In genomic region chr11:72991961-72992360, GRCm38 (mm10) we compare ENCODE assay signal across 13 mouse cellular contexts. TPM values are rescaled to one million over a fixed set of nuclear protein-coding genes. Genes with fewer than 3 reads are reported as not detected.
DNase-seq lines count a peak whose midpoint lies in the region; TF ChIP-seq lines count a peak whose summit lies in the region.
"Had no signal": no experiment of that assay in that cellular context is flagged by ENCODE, and none has a peak within 500 bp of the region (broad histone marks: within the 10 kb centered on the region; RNA-seq: fewer than 3 reads in every experiment).

No protein-coding gene starts in this region.

- H3K4me3 ChIP-seq in kidney, adult 2 months (ENCODE audit: insufficient read depth, low read depth, low read length), result no peak overlapping the region
- no peak overlapping the region for H3K4me3 ChIP-seq in heart, embryonic 10.5 days
- H3K4me3 ChIP-seq: embryonic facial prominence, embryonic 13.5 days; forebrain, embryonic 12.5 days; liver, embryonic 13.5 days had no signal

- WGBS in kidney, adult 2 months, result 62% methylated on average over 9 of the region's 9 CpGs
- WGBS in heart, embryonic 10.5 days, result 52% methylated on average over 9 of the region's 9 CpGs

- intact Hi-C loops in heart, postnatal 10 days (cut with DNase I), result no loop called here
- intact Hi-C loops in left cerebral cortex, postnatal 4 days (cut with DNase I), result no loop called here

- DNase-seq in kidney, adult 2 months, result peak; percentile 17
- no peak for DNase-seq in kidney, adult 18-20 months
- DNase-seq in heart, embryonic 10.5 days (ENCODE audit: low spot score), result no peak
- DNase-seq in heart, postnatal 10 days, result peak; percentile 63 to 66
- peak; percentile 71 for DNase-seq in lung, postnatal 10 days
- DNase-seq in left cerebral cortex, postnatal 4 days, result no peak
- no peak for DNase-seq in embryo, embryonic 9.5 days (ENCODE audit: extremely low spot score)
- DNase-seq in thymus, postnatal 36 days, result no peak
- DNase-seq: cerebellum, postnatal 36 days; liver, embryonic 13.5 days had no signal

- H3K9me3 ChIP-seq in heart, embryonic 10.5 days, result no peaks in the 10 kb centered on the region
- H3K9me3 ChIP-seq: embryonic facial prominence, embryonic 13.5 days; forebrain, embryonic 12.5 days; liver, embryonic 13.5 days had no signal

- H3K27ac ChIP-seq in kidney, adult 2 months (ENCODE audit: insufficient read depth, low read depth, low read length), result no peak overlapping the region
- peak overlapping the region; percentile 64 for H3K27ac ChIP-seq in heart, embryonic 10.5 days
- H3K27ac ChIP-seq: embryonic facial prominence, embryonic 13.5 days; forebrain, embryonic 12.5 days; hindbrain, embryonic 14.5 days; liver, embryonic 13.5 days had no signal

- no peaks in the 10 kb centered on the region for H3K4me1 ChIP-seq in kidney, adult 2 months (ENCODE audit: control insufficient read depth, insufficient read depth, low read length)
- H3K4me1 ChIP-seq in heart, embryonic 10.5 days, result peaks cover 52% of the 10 kb centered on the region
- H3K4me1 ChIP-seq: embryonic facial prominence, embryonic 13.5 days; forebrain, embryonic 12.5 days had no signal

- H3K36me3 ChIP-seq in kidney, adult 2 months (ENCODE audit: control insufficient read depth, insufficient read depth, low read length), result no peaks in the 10 kb centered on the region
- no peaks in the 10 kb centered on the region for H3K36me3 ChIP-seq in heart, embryonic 10.5 days
- H3K36me3 ChIP-seq: embryonic facial prominence, embryonic 13.5 days; forebrain, embryonic 12.5 days; liver, embryonic 13.5 days had no signal

- TF ChIP-seq POLR2A in kidney, adult 2 months (IDR thresholded peaks at IDR 0.05; ENCODE audit: low read depth, low read length), result no peak

- TF ChIP-seq CTCF in kidney, adult 2 months (conservative IDR thresholded peaks at IDR 0.05; ENCODE audit: insufficient read depth, insufficient read length, low read depth, low read length), result no peak

- no peaks in the 10 kb centered on the region for H3K27me3 ChIP-seq in kidney, adult 2 months (replicated peaks; ENCODE audit: control insufficient read depth, insufficient read depth, low read length)
- no peaks in the 10 kb centered on the region for H3K27me3 ChIP-seq in heart, embryonic 10.5 days (ENCODE audit: insufficient read depth, poor library complexity, severe bottlenecking)
- H3K27me3 ChIP-seq: embryonic facial prominence, embryonic 13.5 days; forebrain, embryonic 12.5 days; liver, embryonic 13.5 days had no signal

RNA-seq across cellular contexts. Expression of gene P2rx1, which starts 6.9 kb away (rescaled TPM):
- polyA plus RNA-seq in kidney, adult 2 months (2012; rRNA removed), result 4.8 and 6.3 TPM in 2 replicates
- polyA plus RNA-seq in heart, embryonic 10.5 days (2016; fragmentation: Nextera tagmentation; extraction: Ambion mirVana), result 2.6 and 4.8 TPM in 2 replicates
- under 1 TPM; 0.72 to 0.98 TPM for total RNA-seq in heart, postnatal 10 days (2021)
- total RNA-seq in left cerebral cortex, postnatal 4 days (2021), result under 1 TPM; 0.28 to 0.50 TPM

RNA-seq across cellular contexts. Expression of gene Camkk1, which starts 26.8 kb away (rescaled TPM):
- polyA plus RNA-seq in kidney, adult 2 months (2012; rRNA removed), result 1.0 and 1.1 TPM in 2 replicates
- polyA plus RNA-seq in heart, embryonic 10.5 days (2016; fragmentation: Nextera tagmentation; extraction: Ambion mirVana), result 2.2 and 3.4 TPM in 2 replicates
- total RNA-seq in heart, postnatal 10 days (2021), result 1 to 10 TPM; 1.1 to 2.0 TPM
- total RNA-seq in left cerebral cortex, postnatal 4 days (2021), result 10 to 100 TPM; 28.7 to 30.5 TPM

RNA-seq across cellular contexts. Expression of gene Atp2a3, which starts 31.0 kb away (rescaled TPM):
- polyA plus RNA-seq in kidney, adult 2 months (2012; rRNA removed), result 24.3 and 28.7 TPM in 2 replicates
- polyA plus RNA-seq in heart, embryonic 10.5 days (2016; fragmentation: Nextera tagmentation; extraction: Ambion mirVana), result 3.4 and 4.1 TPM in 2 replicates
- 10 to 100 TPM; 17.1 to 19.0 TPM for total RNA-seq in heart, postnatal 10 days (2021)
- 1 to 10 TPM; 2.3 to 2.5 TPM for total RNA-seq in left cerebral cortex, postnatal 4 days (2021)

RNA-seq across cellular contexts. Expression of gene Ncbp3, which starts 55.6 kb away (rescaled TPM):
- polyA plus RNA-seq in kidney, adult 2 months (2012; rRNA removed), result 2.2 and 2.9 TPM in 2 replicates
- 11.2 and 11.6 TPM in 2 replicates for polyA plus RNA-seq in heart, embryonic 10.5 days (2016; fragmentation: Nextera tagmentation; extraction: Ambion mirVana)
- 1 to 10 TPM; 9.0 TPM for total RNA-seq in heart, postnatal 10 days (2021)
- total RNA-seq in left cerebral cortex, postnatal 4 days (2021), result 10 to 100 TPM; 10.4 to 10.7 TPM

Comparison
In these comparisons a context has a peak if more than half of its experiments do, and no peak if none do; other contexts are left out.
1. DNase-seq: peak in kidney, adult 2 months (single experiment), heart, postnatal 10 days (2 of 2) and lung, postnatal 10 days (single experiment); none in kidney, adult 18-20 months (single experiment), heart, embryonic 10.5 days (single experiment), left cerebral cortex, postnatal 4 days (single experiment), embryo, embryonic 9.5 days (single experiment) and thymus, postnatal 36 days (0 of 2).
2. RNA of gene Camkk1, which starts 26.8 kb away (total RNA-seq): 28.7 to 30.5 TPM in left cerebral cortex, postnatal 4 days; 1.1 to 2.0 TPM in heart, postnatal 10 days; every median in the first group is over 10 times any median in the second.
3. RNA of gene Atp2a3, which starts 31.0 kb away (total RNA-seq): 17.1 to 19.0 TPM in heart, postnatal 10 days; 2.3 to 2.5 TPM in left cerebral cortex, postnatal 4 days; every median in the first group is over 4 times any median in the second.